Mouse (Mus musculus) forebrain, postnatal 0 days (tissue): ENCODE measurements at regions not wholly inside any gene's neighbourhood (a gene's known extent, or its start where the extent isn't known, plus 50 kb on each side); places are given as distances from the start of the nearest gene placed in this dataset.

Experiments used
- ATAC-seq: fragments of 200-750 bp; cut with Nextera tagmentation; 2 replicates; pipeline ENCODE4 v1.8.0; 2017; ENCODE audit warnings: mild to moderate bottlenecking, moderate library complexity
- DNase-seq: peaks from one replicate; pipeline ENCODE4 v3.0.0-alpha.2; 2015
- H3K27ac ChIP-seq: fragments of 300-500 bp; sonication (generic); 2 replicates; pipeline ENCODE4 v1.5.1; 2014; ENCODE audit warnings: low read depth, mild to moderate bottlenecking, antibody characterized with exemption, low read length, moderate library complexity, mixed read lengths
- H3K27me3 ChIP-seq: fragments of 300-500 bp; sonication (generic); 2 replicates; pipeline ENCODE4 v1.6.1; 2014; ENCODE audit warnings: mild to moderate bottlenecking, low read length, mixed read lengths; ENCODE audit not compliant: insufficient read depth
- H3K36me3 ChIP-seq: fragments of 300-500 bp; sonication (generic); 2 replicates; pipeline ENCODE4 v1.6.1; 2014; ENCODE audit warnings: mild to moderate bottlenecking, moderate library complexity; ENCODE audit not compliant: insufficient read depth
- H3K4me1 ChIP-seq: fragments of 300-500 bp; sonication (generic); 2 replicates; pipeline ENCODE4 v1.6.1; 2014; ENCODE audit warnings: antibody characterized with exemption; ENCODE audit not compliant: insufficient read depth
- H3K4me2 ChIP-seq: fragments of 300-500 bp; sonication (generic); 2 replicates; pipeline ENCODE4 v1.6.1; 2014; ENCODE audit warnings: low read depth, mild to moderate bottlenecking, moderate library complexity
- H3K4me3 ChIP-seq: fragments of 300-500 bp; sonication (generic); 2 replicates; pipeline ENCODE4 v1.5.1; 2014; ENCODE audit warnings: low read depth, low read length, mixed read lengths
- H3K9ac ChIP-seq: fragments of 300-500 bp; sonication (generic); 2 replicates; pipeline ENCODE4 v1.6.1; 2014; ENCODE audit warnings: mild to moderate bottlenecking
- H3K9me3 ChIP-seq: fragments of 300-500 bp; sonication (generic); 2 replicates; pipeline ENCODE4 v1.6.1; 2016; ENCODE audit warnings: low read length
- CTCF ChIP-seq: sonication (generic); IDR thresholded peaks from 2 replicates; pipeline ENCODE4 v1.5.1; 2016; ENCODE audit warnings: antibody characterized with exemption, control low read depth, low read depth
- WGBS: fragments of 180-500 bp; shearing (Covaris S2); extraction: QIAGEN DNeasy Blood & Tissue Kit; methylation state at CpG from one replicate; pipeline ENCODE4 v1.1.7; 2014; 5-methylcytosine and 5-hydroxymethylcytosine counted together

DNA sequence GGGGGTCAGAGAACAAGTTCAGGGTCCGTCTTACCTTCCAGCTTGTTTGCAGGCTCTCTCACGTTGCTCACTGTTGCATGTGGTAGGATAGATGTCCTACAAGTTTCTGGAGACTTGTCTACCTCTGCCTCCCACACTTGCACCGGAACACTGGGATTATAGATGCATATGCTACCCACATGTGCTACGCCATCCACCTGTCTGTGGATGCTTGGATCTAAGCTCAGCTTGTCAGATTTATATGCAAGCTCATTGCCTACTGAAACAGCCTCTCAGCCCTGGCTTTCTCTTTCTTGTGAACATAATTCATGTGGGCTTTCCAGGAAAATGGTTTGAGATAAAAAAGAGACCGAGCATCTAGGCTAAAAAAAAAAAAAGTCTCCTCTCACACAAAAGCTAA is 353.0 kb downstream of the Nucb2 start:
- TF ChIP-seq CTCF, result no peak
- Histone ChIP-seq H3K9me3 (no peaks in the 10 kb centered on the region), H3K4me2 (no peak overlapping the region), H3K27me3 (no peaks in the 10 kb centered on the region), H3K4me3 (no peak overlapping the region), H3K9ac (no peak overlapping the region), H3K4me1 (no peaks in the 10 kb centered on the region), H3K36me3 (no peaks in the 10 kb centered on the region), H3K27ac (no peak overlapping the region)
- no peak for DNase-seq
- ATAC-seq, result no peak
- 82% methylated on average over 5 of the region's 5 CpGs for WGBS

DNA sequence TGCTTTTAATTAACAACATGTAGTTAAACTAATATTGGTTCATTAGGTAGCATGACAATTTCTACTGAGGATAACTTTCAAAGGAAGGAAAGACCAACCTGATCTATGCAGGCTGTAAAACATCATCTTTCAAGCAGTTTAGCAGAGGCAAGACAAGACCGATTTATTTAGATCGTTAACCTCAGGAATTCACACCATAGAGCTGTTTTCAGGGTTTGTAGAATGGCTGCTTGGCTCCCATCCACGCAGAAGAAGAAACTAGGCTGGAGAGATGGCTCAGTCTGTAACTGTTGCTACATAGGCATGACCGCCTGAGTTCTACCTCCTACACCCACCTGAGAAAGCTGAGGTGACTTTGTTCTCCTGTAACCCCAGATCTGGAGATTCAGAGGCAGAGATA is 353.6 kb downstream of the Nucb2 start:
- DNase-seq, result no peak
- TF ChIP-seq CTCF, result no peak
- H3K9ac ChIP-seq, result no peak overlapping the region
- no peaks in the 10 kb centered on the region for H3K27me3 ChIP-seq
- no peak overlapping the region for H3K27ac ChIP-seq
- H3K4me2 ChIP-seq, result no peak overlapping the region
- no peaks in the 10 kb centered on the region for H3K4me1 ChIP-seq
- no peaks in the 10 kb centered on the region for H3K9me3 ChIP-seq
- H3K36me3 ChIP-seq, result no peaks in the 10 kb centered on the region
- no peak overlapping the region for H3K4me3 ChIP-seq
- WGBS, result 60% methylated on average over 4 of the region's 4 CpGs
- no peak for ATAC-seq

DNA sequence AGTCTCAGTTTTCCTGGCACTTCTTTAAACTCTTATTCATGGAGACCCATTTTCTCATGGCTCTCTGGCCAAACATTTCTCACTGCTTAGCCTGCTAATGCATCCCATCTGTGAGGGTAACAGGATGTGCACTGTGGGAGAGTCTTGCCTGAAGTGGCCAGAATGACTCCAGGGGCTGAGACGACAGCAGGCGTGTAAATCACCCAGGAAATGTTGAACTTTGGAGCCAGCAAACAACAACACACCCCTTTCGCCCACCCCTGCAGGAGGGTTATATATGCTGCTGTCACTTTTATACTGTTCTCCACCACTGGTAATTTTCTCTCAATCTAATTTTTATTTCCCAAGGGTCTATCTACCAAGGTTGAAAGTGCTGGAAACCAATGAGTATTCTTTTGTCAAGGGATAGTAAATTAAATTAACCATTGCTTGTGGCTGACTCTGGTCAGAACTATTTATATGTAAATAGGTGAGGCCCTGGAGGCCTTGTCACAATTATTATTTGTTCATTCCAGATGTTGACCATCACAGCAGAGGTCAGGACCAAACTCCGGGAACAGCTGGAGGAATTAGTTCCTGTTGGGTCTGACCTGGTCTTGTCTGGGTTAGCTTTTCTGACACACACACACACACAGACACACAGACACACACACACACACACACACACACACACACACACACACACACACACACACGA is 378.2 kb downstream of the Nucb2 start:
- no peak for TF ChIP-seq CTCF
- no peaks in the 10 kb centered on the region for H3K4me1 ChIP-seq
- H3K27me3 ChIP-seq, result no peaks in the 10 kb centered on the region
- H3K27ac ChIP-seq, result no peak overlapping the region
- H3K4me2 ChIP-seq, result no peak overlapping the region
- no peak overlapping the region for H3K4me3 ChIP-seq
- no peak overlapping the region for H3K9ac ChIP-seq
- ATAC-seq, result no peak
- no peaks in the 10 kb centered on the region for H3K9me3 ChIP-seq
- DNase-seq, result no peak
- H3K36me3 ChIP-seq, result no peaks in the 10 kb centered on the region
- 77% methylated on average over 5 of the region's 5 CpGs for WGBS

DNA sequence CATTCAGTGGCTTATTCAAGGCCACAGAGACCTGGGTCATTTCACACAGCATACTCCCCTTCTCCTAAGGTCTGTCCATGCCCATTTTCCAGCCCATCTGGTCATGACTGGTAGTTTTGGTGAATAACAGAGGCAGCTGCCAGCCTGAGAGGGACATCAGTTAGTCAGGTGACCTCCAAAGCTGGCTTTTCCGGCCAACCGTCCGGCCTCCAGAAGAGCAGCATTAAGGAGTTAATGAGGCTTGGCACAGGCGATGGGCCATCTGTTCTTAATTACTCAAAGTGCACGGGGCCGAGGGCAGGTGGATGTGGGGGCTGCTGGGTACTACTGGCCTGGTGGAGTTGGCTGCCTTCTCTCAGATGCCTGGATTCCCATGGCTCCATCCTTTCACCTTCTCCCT is 389.7 kb downstream of the Nucb2 start:
- WGBS, result 38% methylated on average over 6 of the region's 6 CpGs
- TF ChIP-seq CTCF, result no peak
- H3K4me2 ChIP-seq, result no peak overlapping the region
- no peak overlapping the region for H3K27ac ChIP-seq
- no peaks in the 10 kb centered on the region for H3K36me3 ChIP-seq
- no peak for DNase-seq
- ATAC-seq, result no peak
- no peak overlapping the region for H3K9ac ChIP-seq
- H3K9me3 ChIP-seq, result no peaks in the 10 kb centered on the region
- no peak overlapping the region for H3K4me3 ChIP-seq
- no peaks in the 10 kb centered on the region for H3K27me3 ChIP-seq
- no peaks in the 10 kb centered on the region for H3K4me1 ChIP-seq

DNA sequence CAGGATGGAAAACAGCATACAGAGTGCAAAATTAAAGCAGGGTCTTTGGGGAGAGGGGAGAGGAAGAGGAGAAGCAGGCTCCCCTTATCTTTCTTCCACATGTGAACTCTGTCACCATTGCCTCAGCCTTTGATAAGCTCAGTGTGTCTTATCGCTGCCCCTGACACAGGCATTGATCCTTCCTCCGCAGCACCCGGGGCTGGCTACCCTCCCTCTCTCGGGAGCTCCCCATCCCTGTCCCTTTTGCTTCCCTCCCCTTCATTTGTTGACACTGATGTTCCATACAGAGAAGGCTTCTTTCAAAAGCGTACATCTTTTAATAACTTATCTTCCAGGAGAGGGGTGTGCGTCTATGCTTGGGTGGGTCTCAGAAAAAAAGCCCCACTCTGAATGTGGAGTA is 411.6 kb downstream of the Nucb2 start:
- H3K4me3 ChIP-seq, result no peak overlapping the region
- H3K9ac ChIP-seq, result no peak overlapping the region
- no peaks in the 10 kb centered on the region for H3K9me3 ChIP-seq
- H3K27me3 ChIP-seq, result no peaks in the 10 kb centered on the region
- H3K4me2 ChIP-seq, result no peak overlapping the region
- no peak for ATAC-seq
- 52% methylated on average over 6 of the region's 6 CpGs for WGBS
- no peak for TF ChIP-seq CTCF
- no peak overlapping the region for H3K27ac ChIP-seq
- no peaks in the 10 kb centered on the region for H3K36me3 ChIP-seq
- H3K4me1 ChIP-seq, result no peaks in the 10 kb centered on the region
- DNase-seq, result no peak

DNA sequence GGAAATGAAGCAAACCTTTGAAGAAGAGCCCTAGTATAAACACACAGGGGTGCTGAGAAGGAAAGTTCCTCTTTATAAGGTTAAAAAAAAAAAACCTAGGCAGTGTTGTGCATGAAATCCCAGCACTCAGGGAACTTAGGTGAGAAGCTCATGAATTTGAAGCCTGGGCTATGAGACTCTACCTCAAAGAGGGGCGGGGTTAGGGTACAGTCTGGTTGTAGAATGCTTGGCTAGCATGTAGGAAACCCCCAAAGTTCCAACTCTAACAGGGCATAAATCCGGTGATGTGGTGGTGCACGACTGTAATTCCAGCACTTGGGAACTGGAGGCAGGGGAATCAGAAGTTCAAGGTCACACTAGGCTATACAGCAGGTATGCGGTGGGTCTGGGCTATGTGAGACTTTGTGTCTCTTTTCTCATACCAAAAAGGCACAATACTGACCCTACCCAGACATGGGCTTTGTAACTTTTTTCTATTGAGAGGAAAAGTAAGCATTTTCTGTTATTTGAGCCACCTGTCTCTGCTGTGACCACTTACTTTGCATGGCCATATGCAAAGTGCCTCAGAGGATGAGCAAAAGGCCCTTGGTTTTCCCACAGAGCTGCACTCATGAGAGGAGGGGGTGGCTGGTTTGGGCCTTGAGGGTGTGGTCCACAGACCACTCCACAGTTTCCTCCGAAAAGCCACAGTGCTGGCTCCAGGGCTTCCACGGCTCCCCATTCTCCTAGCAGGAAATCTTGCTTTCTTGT is 413.9 kb downstream of the Nucb2 start:
- 91% methylated on average over 6 of the region's 6 CpGs for WGBS
- Histone ChIP-seq H3K27me3 (no peaks in the 10 kb centered on the region), H3K9ac (no peak overlapping the region), H3K4me3 (no peak overlapping the region), H3K4me1 (no peaks in the 10 kb centered on the region), H3K9me3 (no peaks in the 10 kb centered on the region), H3K27ac (no peak overlapping the region), H3K36me3 (no peaks in the 10 kb centered on the region), H3K4me2 (no peak overlapping the region)
- no peak for TF ChIP-seq CTCF
- DNase-seq, result no peak
- ATAC-seq, result no peak

DNA sequence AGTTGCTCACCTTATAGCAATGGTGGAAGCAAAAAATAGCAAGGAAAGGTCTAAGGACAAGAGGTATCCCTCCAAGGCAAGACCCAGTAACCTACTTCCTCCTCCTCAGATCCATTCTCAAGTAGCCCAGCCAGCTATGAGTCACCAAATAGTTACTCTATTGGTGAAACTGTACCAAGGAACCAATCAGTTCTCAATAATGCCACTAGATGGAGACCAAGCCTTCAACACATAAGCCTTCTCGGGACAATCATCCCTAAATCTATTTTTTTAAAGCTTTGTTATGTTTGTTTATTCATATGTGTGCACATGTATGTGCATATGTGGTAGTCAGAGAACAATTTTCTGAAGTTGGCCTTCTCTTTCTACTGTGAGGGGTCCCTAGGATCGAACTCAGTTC is 434.3 kb upstream of the Xylt1 start:
- Histone ChIP-seq H3K36me3 (no peaks in the 10 kb centered on the region), H3K4me3 (no peak overlapping the region), H3K4me2 (no peak overlapping the region), H3K9ac (no peak overlapping the region), H3K27me3 (no peaks in the 10 kb centered on the region), H3K9me3 (no peaks in the 10 kb centered on the region), H3K4me1 (no peaks in the 10 kb centered on the region), H3K27ac (no peak overlapping the region)
- 85% methylated on average over 2 of the region's 2 CpGs for WGBS
- TF ChIP-seq CTCF, result peak; percentile 55
- DNase-seq (peak; percentile 24), ATAC-seq (no peak)
